ENCODE assay signal across 8 mouse cellular contexts in genomic region chr11:116011529-116012261, GRCm38 (mm10). TPM values are rescaled to one million over a fixed set of nuclear protein-coding genes. Genes with fewer than 3 reads are reported as not detected.
DNase-seq lines count a peak whose midpoint lies in the region; ATAC-seq and TF ChIP-seq lines count a peak whose summit lies in the region.

No protein-coding gene starts in this region.

- H3K27ac ChIP-seq in layer of hippocampus, adult 2 months, result peak overlapping the region; percentile 52; the same call in 1 of the 2 replicates
- no peak overlapping the region; the same call in 1 of the 2 replicates for H3K27ac ChIP-seq in neural tube, embryonic 14.5 days (ENCODE audit: low read depth, low read length)

- peak overlapping the region; percentile 80 for H3K4me3 ChIP-seq in layer of hippocampus, adult 2 months
- H3K4me3 ChIP-seq in neural tube, embryonic 14.5 days (ENCODE audit: low read depth, low read length), result peak overlapping the region; percentile 56

- ATAC-seq in neural tube, embryonic 14.5 days (ENCODE audit: low read depth), result peak; percentile 7; the same call in 1 of the 2 replicates

- H3K9ac ChIP-seq in neural tube, embryonic 14.5 days (replicated peaks; ENCODE audit: low read depth, low read length), result peak overlapping the region; percentile 70

- no peaks in the 10 kb centered on the region for H3K9me3 ChIP-seq in neural tube, embryonic 14.5 days (ENCODE audit: control insufficient read depth, low read length)

- peak overlapping the region; percentile 74 for H3K4me2 ChIP-seq in neural tube, embryonic 14.5 days (ENCODE audit: low read depth, low read length)

- TF ChIP-seq CTCF in layer of hippocampus, adult 2 months (conservative IDR thresholded peaks at IDR 0.05), result no peak

- no peaks in the 10 kb centered on the region for H3K27me3 ChIP-seq in neural tube, embryonic 14.5 days (ENCODE audit: control insufficient read depth, insufficient read depth, low read length)

- no peaks in the 10 kb centered on the region for H3K36me3 ChIP-seq in neural tube, embryonic 14.5 days (ENCODE audit: control insufficient read depth, insufficient read depth, low read length)

- 28% methylated on average over 14 of the region's 14 CpGs for WGBS in neural tube, embryonic 14.5 days

- DNase-seq in layer of hippocampus, adult 2 months (ENCODE audit: low spot score in 2 of 2), result no peak
- no peak for DNase-seq in layer of hippocampus, postnatal 10 days (ENCODE audit: low spot score in 2 of 2)
- DNase-seq in embryo, embryonic 9.5 days (ENCODE audit: extremely low spot score), result peak; percentile 46
- DNase-seq in kidney, postnatal 4 days, result peak; percentile 46 to 65
- no peak for DNase-seq in natural killer cell, adult 2 months (ENCODE audit: low spot score in 2 of 2)
- no peak for DNase-seq in urinary bladder, postnatal 4 days (ENCODE audit: low spot score in 2 of 2)
- DNase-seq in cerebellum, postnatal 25 days, result no peak

- peaks cover 12% of the 10 kb centered on the region for H3K4me1 ChIP-seq in neural tube, embryonic 14.5 days (ENCODE audit: control insufficient read depth, insufficient read depth, low read length)

RNA-seq across cellular contexts. Expression of gene Galk1, which starts 0.8 kb away (rescaled TPM):
- 10 to 100 TPM; 13.3 to 13.5 TPM for total RNA-seq in layer of hippocampus, adult 2 months (2021)
- total RNA-seq in layer of hippocampus, postnatal 10 days (2021), result 10 to 100 TPM; 20.5 to 24.7 TPM
- 45.0 and 53.6 TPM in 2 replicates for polyA plus RNA-seq in neural tube, embryonic 14.5 days (2014; fragmentation: Nextera tagmentation; extraction: Ambion mirVana)

RNA-seq across cellular contexts. Expression of gene H3f3b, which starts 16.1 kb away (rescaled TPM):
- total RNA-seq in layer of hippocampus, adult 2 months (2021), result 100 to 1,000 TPM; 285 to 322 TPM
- 100 to 1,000 TPM; 400 to 469 TPM for total RNA-seq in layer of hippocampus, postnatal 10 days (2021)
- 1,887 and 2,049 TPM in 2 replicates for polyA plus RNA-seq in neural tube, embryonic 14.5 days (2014; fragmentation: Nextera tagmentation; extraction: Ambion mirVana)

RNA-seq across cellular contexts. Expression of gene Unk, which starts 18.4 kb away (rescaled TPM):
- 10 to 100 TPM; 26.3 to 30.8 TPM for total RNA-seq in layer of hippocampus, adult 2 months (2021)
- total RNA-seq in layer of hippocampus, postnatal 10 days (2021), result 10 to 100 TPM; 23.9 to 28.1 TPM
- polyA plus RNA-seq in neural tube, embryonic 14.5 days (2014; fragmentation: Nextera tagmentation; extraction: Ambion mirVana), result 29.1 and 29.5 TPM in 2 replicates

RNA-seq across cellular contexts. Expression of gene Itgb4, which starts 37.2 kb away (rescaled TPM):
- 1 to 10 TPM; 6.4 to 6.6 TPM for total RNA-seq in layer of hippocampus, adult 2 months (2021)
- total RNA-seq in layer of hippocampus, postnatal 10 days (2021), result 1 to 10 TPM in 1 of 2 experiments, under 1 TPM in 1; 0.85 to 1.3 TPM
- polyA plus RNA-seq in neural tube, embryonic 14.5 days (2014; fragmentation: Nextera tagmentation; extraction: Ambion mirVana), result 1.6 and 2.3 TPM in 2 replicates

Comparison
In these comparisons a context has a peak if more than half of its experiments do, and no peak if none do; other contexts are left out.
1. DNase-seq: peak in embryo, embryonic 9.5 days (single experiment) and kidney, postnatal 4 days (2 of 2); none in layer of hippocampus, adult 2 months (0 of 2), layer of hippocampus, postnatal 10 days (0 of 2), natural killer cell, adult 2 months (0 of 2), urinary bladder, postnatal 4 days (0 of 2) and cerebellum, postnatal 25 days (0 of 2).